Mouse (Mus musculus) layer of hippocampus, postnatal 10 days (tissue): ENCODE measurements around the gene Iqcf1. TPM values are rescaled to one million over a fixed set of nuclear protein-coding genes. Genes with fewer than 3 reads are reported as not detected.

Source experiments
- DNase-seq, 2 experiments: peaks; one replicate each; pipeline ENCODE4 v3.0.0; 2021; ENCODE audit warnings: low spot score in 2 of 2
- long read RNA-seq: library from polyadenylated mRNA; stranded (forward); transcript quantifications from one replicate; pipeline ENCODE4 v2.0.0, GENCODE M21; 2023
- total RNA-seq, 2 experiments: library from RNA; stranded (reverse); gene quantifications; 2 replicates each; pipeline ENCODE4 v1.2.3; 2021

Iqcf1 gene
- total RNA-seq: not detected
- long read RNA-seq: 0 reads

GRCm38 (mm10) chr9:106499667-106500066 is at the start of gene Iqcf1:
Iqcf1 (plus strand) TSS chr9:106499967.
- DNase-seq: no peak

DNA sequence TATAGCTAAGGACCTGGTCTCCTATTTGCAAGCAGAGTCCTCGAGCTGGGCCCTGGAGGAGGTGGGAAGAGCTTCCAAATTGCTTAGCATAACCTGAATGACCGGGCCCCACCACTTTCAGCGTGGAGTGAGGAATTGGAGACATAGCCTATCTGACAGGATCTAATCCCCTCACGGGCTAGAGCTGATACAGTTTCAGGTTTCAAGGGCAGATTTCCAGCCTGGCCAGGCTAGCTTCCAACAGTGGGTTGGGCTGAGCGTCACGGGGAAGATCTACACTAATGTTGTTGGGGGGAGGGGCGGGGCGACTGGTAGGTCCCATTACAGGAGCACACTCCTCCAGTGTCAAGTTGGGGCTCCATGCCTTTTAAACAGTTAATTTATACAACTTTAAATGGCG is 49.1 kb upstream of the Iqcf1 start:
- no peak for DNase-seq

- DNase-seq: no peak
These were observed 48.5 kb upstream of the Iqcf1 start for GRCm38 (mm10) chr9:106451298-106451697.

- no peak for DNase-seq
These were observed 47.9 kb upstream of the Iqcf1 start for GRCm38 (mm10) chr9:106451899-106452298.

DNA sequence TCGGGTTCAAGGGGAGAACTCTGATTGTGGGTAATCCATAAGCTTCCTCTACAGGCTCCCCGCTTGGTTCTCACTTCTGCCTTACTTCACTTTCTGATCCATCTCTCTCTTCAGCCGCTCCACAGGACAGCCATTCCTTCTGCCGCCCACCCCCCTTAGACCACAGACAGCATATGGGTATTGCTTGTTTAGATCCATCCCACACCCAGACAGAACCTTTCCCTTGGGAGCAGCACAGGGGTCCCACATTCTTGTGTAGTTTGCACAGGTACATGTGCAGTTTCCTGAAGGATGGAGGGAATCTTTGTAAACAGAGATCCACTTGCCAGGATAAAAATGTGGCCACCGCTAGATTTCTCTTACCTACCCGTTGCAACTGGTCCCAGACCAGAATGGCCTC is 47.4 kb upstream of the Iqcf1 start:
- DNase-seq: no peak

DNA sequence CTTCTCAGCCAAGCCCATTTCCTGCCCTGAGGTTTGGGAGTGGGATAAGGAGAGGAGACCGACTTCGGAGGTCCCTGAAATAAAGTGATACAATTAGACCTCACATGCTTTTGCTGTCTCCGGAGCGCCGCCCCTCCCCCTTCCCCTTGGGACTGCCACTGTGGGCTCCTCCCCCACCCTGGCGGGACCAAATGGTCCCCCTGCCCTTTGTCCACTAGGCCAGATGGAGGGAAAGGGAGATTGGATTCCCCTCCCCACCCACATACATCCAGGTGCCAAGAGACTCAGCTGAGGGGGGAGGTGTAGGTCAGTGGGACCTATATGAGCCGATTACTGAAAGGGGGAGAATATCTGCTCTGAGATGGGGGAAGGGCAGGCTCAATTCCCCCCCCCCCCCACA is 46.9 kb upstream of the Iqcf1 start:
- DNase-seq: peak; percentile 47 to 66

DNA sequence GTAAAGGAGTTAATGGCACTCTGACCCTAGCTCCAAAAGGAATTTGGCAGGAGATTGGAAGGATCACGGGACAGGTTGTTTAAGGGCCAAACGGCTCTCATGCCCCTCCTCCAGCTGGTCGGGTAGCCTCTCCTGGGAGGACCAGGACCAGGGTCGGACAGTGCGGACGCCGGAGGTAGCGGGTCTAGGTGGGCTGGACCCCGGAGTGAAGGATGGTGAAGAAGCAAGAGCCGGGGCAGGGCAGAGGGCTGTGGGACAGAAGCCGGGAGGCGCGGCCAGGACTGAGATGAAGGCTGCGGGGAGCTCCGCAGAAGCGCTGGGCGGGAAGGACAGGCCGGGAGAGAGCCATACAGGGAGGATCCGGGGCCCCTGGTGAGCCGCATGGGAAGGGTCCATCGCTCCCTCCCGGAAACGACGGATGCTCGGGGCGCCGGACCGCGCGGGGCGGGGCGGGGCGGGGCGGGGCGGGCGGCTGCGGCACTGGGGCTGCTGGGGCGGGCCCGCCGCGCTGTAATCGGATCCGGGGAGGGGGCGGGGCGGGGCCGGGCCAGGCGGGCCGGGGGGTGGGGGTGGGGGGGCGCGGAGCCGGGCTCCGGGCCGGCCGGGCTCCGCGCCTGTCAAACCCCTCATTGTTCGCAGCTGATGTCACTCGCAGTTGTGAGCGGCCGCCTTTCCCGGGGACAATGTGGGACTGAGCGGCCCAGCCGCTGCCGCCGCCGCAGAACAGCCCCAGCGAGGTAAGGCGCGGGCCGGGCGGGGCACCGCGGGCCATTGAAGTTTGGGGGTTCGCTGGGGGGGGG is 46.3 kb upstream of the Iqcf1 start, which contains the start of gene Pcbp4:
Pcbp4 (plus strand) TSS at position 21 of the 800 bp plus-strand sequence.
- peak; percentile 53 to 68 for DNase-seq

DNA sequence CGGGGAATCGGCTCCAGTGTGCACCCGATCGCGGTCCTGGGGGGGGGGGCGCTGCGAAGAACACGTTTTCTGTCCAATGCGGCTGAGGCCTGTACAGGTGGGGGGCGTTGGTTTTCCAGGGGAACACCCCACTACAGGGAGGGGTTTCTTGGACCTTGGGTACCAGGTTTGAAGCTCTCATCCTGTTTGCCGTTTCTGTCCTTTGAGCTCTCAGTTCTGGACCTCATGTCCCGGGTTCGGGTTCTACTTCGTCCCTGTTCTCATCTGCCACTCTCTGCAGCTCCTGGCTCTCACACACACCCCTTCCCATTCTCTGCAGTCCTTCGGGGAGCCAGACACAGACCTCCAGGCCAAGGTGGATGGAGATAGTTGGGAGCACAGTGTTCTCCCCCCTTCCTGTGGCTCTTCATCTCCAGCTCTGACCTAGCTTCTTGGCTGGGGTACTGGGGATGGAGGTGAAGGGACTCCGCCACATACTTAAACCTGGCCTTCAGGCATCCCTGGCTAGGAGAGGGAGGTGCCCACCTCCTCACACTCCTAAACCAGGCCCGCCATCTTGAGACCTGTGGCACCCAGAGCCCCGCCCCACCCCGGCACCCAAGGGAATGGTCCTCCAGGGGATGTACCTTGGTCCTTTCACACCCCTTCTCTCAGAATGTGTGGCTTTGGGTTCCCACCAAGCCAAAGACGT is 45.6 kb upstream of the Iqcf1 start:
- DNase-seq: no peak

- peak in 1 of 2 experiments; percentile 45 for DNase-seq
These were observed 44.7 kb upstream of the Iqcf1 start for GRCm38 (mm10) chr9:106454888-106455681.

DNA sequence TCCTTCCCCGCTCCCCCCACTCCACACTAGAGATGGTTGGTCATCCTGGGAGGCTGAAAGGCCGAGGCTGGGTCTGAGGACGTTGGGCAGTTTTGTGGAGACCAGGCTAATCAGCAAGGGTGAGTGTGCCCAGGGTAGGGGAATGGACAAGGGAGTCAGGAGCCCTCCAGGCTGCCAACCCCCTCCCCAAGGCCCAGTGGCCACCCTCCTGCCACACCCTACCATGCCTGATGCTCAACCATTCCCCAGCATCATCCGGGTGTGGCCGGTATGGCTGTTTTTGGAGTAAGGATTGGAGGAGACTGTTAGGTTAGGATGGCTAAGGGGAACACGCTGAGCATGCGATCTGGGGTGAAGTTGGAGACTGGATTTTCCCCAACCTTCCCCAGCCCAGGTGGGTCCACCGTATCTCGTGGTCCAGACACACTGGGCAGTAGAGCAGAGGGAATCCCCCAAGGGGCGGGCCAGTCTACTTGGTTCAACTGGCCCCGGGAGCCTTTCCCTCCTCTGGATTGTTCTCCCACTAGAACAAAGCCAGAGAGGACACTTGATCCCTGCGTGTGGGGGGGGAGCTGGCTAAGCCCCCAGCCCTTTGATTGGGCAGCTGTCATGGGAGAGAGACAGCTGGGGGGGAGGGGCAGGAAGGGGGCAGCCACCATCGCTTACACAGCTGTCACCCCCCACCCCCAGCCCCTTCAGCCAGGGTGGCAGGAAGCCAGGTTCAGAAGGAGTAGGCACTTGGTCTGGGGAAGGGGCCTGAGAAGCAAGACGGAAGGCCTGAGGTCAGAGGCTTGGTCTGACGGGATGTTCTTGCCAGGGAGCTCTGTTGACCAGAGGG is 43.2 kb upstream of the Iqcf1 start:
- DNase-seq: no peak

- DNase-seq: no peak
These were observed 42.6 kb upstream of the Iqcf1 start for GRCm38 (mm10) chr9:106457163-106457559.

DNA sequence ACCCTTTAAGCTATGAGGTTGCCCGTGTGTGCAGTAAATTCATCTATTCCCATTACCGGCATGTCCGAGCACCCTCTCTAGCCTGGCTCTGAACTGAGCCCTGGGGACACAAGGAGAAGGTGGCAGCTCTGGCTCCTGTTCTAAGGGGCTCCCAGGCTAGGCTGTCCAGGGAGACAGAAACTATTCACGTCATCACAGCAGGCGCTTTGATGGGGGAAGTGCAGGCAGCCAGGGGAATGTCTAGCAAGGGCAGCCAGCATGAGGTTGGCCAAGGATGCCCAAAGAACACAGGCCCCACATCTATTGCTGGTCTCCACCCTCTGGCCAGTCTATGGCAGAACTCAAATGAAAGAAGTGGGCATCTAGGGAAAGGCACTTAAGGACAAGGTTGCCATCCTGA is 41.8 kb upstream of the Iqcf1 start:
- no peak for DNase-seq

GRCm38 (mm10) chr9:106459946-106460345 is 39.8 kb upstream of the Iqcf1 start:
- no peak for DNase-seq

- no peak for DNase-seq
These were observed 39.3 kb upstream of the Iqcf1 start for GRCm38 (mm10) chr9:106460401-106461025.

DNA sequence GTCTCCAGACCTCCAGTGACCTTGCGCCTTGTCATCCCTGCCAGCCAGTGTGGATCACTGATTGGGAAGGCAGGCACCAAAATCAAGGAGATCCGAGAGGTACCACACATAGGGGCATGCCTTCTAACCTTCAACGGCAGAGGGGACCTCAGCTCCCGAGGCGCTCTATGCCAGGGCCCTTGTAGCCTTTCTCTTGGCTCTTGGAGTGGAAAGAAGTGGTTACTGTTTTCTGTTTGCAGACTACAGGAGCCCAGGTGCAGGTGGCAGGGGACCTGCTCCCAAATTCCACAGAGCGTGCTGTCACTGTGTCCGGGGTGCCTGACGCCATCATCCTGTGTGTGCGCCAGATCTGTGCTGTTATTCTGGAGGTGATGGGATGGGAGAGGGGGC is 38.7 kb upstream of the Iqcf1 start:
- DNase-seq: no peak

GRCm38 (mm10) chr9:106461641-106462429 is 37.9 kb upstream of the Iqcf1 start:
- no peak for DNase-seq

GRCm38 (mm10) chr9:106462430-106462800 is 37.4 kb upstream of the Iqcf1 start:
- no peak for DNase-seq

DNA sequence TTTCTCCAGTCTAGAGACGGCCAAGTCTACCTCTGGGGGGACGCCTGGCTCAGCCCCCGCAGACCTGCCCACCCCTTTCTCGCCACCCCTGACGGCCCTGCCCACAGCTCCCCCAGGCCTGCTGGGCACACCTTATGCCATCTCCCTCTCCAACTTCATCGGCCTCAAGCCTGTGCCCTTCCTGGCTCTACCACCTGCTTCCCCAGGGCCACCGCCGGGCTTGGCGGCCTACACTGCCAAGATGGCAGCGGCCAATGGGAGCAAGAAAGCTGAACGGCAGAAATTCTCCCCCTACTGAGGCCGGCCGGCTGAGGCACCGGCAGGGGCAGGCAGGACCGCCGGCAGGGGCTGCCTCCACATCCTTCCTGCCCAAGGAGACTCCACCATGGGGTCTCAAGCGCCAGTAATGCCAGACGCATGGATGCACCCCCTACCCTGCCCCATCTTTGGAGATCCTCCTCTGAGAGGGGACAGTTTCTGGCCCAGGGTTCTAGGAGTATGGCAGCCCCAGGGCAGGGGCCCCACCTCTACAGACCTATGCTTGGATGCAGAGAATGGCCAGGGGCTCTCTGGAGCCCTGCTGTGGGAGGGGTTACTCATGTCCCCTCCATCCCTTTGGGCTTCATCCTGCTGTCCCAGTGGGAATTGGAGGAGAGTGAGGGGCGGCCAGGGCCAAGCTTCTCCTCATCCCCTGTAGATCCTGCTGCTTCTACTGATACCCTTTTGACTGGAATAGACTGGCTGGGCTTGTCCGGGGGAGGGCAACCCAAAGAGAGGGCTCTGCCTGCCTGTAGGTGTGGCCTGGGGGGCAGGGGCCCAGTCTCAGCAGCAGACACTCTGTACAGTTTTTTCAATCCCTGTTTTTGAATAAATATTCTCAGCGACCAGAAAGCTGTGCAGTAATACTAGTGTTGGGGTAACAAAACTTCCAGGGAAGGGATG is 36.4 kb upstream of the Iqcf1 start:
- no peak for DNase-seq
